Mouse (Mus musculus) left cerebral cortex, postnatal 14 days (tissue): Measurements from ENCODE around the gene Plekhs1. TPM values are rescaled to one million over a fixed set of nuclear protein-coding genes. Genes with fewer than 3 reads are reported as not detected.

Experiments used
- DNase-seq, 2 experiments: peaks; one replicate each; pipeline ENCODE4 v3.0.0; 2021 to 2022; ENCODE audit warnings: low spot score in 2 of 2, mixed read lengths in 1 of 2
- intact Hi-C: fragments of 180-260 bp; cut with DNase I; formaldehyde crosslinking; loops from one replicate; pipeline ENCODE4 v1.15.1; 2025
- total RNA-seq, 2 experiments: library from RNA; stranded (reverse); gene quantifications; 2 replicates each; pipeline ENCODE4 v1.2.3; 2021

Gene Plekhs1
- total RNA-seq, 2 experiments from 2014 or later = 0.76 to 1.8 TPM

DNA sequence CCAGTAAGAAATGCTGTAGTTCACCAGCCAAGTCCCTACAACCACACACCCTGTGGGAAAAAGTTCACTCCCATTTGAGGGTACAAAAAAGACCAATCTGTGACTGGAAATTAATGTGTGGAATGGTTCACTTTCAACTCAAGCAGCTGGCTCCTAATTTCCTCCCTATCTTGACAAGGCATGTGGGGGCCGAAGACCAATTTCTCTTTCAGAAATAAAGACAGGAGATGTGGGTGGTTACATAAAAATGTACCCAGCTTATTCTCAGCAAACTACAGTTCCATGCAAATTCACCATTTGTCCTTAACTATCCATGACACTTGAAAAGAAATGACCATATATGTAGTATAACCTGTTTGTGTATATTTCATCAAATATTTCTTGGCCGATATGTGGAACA is 9.0 kb upstream of the Plekhs1 start:
- intact Hi-C loops = no loop called here
- peak; percentile 28 to 52 for DNase-seq

DNA sequence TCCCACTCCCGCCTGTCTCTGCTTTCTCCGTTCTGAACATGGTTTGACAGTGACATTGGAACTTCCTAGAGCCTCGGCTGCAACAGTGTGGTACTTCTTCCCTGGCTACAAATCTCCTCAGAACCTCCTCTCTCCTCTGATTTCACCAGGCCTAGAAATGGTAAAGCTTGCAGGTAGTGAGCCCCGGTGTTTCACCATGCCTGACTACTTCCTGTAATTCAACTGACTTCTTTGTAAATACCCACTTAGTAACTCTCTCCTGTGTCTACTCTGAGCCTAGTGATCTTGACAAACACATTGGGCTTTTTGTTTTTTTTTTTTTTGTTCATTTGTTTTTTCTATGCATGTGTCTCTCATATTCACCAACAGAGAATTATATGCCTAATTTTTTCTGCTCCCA is 6.6 kb upstream of the Plekhs1 start:
- intact Hi-C loops = no loop called here
- no peak for DNase-seq

DNA sequence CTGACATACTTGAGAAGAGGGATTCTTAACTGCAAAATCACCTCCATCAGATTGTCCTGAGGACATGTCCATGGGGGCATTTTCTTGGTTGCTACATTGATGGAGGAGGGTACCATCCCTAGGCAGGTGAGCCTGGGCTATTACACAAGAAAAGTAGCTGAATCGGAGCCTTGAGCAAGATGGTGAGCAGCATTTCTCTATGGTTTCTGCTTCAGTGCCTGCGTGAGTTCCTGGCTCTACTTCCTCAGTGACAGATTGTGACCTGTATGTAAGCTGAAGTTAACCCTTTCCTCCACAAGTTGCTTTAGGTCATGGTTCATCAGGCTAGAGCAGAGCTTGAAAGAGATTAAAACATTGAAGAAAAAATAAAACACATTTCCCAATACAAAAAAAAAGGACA is 6.1 kb upstream of the Plekhs1 start:
- intact Hi-C loops = no loop called here
- DNase-seq = no peak

DNA sequence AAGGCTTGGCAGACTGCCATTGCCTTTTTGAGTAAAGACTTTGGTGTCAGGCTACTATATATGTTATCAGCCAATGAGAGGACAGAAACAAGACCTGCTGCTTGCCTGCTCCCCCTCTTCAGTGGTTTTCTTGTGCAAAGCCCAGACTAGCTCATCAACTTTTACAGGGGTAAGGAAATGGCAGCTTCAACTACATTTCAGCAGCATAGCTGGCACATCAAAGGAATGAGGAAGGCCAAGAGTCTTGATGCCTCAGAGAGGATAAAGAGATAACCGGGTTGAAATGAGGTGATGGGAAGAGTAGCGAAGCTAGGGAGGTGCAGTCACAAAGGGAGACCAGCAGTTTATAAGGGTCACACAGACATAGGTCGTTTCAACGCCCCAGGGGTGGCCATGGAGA is 3.9 kb upstream of the Plekhs1 start:
- intact Hi-C loops = no loop called here
- DNase-seq = no peak

DNA sequence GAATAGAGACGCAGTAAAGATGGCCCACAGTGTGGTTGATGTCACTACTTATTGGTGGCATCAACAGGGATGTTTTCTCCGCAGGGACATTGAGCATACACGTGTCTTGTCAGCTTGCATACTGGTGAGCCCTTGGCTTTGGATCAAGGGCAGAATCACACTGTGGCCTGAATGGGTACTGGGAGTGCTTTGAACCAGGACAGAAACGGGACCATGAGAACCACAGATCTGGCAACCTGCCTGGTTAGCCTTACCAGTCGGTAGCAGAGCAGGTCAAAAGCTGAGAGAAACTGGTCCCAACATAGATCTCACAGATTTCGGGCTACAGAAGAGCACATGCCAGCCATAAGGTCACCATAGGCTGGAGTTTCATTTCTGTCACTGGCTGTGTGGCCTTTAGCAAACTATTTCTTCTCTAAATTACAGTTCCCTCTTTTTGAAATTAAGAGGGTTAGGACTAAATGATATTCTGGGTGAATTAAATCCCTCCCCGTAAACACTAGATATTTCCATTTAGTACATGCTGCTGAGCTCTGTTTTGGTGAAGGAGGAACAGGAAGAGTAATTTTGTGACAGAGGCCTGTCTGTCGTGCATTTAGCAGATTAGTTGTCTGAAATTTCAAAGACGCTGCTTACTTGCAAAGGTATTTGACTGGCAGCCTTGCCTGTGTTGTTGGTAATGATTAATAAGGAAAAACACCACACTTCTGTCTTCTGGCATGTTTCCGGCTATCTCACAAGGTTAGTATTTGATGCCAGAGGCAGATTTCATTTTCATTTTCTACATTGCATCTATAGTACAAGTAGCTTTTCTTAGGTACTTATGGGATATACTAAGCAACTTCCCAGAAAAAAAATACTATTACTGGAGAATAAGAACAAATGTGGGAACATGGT is 2.0 kb upstream of the Plekhs1 start:
- intact Hi-C loops = no loop called here
- no peak for DNase-seq

DNA sequence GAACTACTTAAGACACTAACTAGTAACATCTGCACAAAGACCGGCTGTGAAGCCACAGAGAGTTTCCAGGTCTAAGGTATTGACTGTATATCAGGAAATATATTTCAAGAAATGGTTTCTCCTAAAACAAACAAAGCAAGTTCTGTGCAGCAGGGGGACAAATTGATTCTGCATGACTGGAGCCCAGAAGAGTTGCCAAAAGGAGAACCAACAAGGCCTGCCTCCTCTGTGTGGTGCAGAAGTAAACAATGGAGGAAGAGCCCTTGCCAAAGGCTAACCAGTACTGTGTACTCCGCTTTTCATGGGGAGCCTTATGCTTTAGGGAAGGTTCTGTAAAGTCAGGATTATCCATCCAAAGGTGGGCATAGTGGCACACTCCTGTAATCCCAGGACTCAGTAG is 1.2 kb upstream of the Plekhs1 start:
- intact Hi-C loops = no loop called here
- no peak for DNase-seq

DNA sequence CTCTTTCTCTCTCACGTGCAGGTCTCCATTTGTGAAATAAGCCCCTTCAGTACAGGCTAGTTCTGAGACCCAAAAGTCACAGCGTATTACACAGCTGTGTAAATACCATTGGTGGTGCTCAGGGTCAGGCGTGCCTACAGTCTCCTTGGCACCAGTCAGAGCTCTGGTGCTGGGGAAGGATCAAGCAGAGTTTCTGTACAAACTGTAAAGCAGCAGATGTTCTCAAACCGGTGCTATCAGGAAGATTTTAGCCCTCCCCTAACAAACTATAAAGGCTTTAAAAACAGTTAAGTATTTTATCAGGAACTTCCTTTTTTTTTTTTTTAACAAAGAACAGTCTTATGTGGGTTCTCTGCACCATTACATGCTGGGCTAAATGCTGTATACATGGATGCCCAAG is 1.3 kb downstream of the Plekhs1 start:
- no peak for DNase-seq
- intact Hi-C loops = no loop called here

DNA sequence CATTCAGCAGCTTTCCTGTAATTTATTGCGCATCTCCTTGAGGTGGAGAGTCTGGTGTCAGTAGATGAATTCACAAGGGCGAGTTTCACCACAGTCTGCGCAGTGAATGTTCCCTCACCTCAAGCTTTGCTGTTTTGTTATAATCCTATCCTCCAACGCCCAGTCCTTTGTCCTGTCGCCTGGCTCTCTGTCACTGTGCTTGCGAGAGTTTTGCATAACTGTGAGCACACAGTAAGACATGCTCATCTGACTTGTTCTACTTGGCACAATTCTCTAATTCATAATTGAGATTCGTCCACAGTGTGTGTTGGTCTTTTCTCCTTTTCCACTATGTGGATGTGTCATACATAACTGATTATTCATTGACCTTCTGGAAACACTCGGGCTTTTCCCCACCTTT is 5.0 kb downstream of the Plekhs1 start:
- no peak for DNase-seq
- intact Hi-C loops = no loop called here

DNA sequence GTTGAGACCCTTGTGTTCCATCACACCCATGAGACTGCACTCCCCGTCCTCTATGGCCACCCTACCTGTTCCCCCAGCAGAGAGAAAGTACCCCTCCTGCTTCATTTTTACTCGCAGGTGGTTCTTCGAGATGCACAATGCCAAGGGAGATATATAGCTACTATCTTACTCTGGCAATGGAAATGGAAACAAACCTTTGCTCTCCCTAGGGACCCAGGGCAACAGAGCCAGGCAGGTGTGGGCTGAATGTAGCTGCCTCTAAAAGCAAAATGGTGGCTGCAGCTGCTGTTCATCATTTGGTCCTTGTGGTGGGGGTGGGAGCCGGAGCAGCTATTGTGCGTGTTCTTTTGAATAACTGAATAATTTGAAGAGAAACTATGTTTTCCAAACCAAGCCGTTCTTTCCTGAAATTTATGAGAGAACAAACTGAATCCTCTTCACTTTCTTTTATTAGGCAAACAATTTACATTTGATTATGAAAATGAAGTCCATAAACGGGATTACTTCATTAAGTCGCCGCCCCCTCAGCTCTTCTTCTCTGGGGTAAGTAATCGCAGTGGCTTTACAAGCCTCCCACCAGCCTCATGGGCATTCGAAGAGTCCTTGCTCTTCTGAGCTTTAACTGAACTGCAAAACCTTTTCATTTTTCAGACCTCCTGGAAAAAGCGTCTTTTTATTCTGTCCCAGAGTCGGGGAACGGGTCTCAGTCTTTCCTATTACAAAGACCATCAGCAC is 9.0 kb downstream of the Plekhs1 start:
- intact Hi-C loops = no loop called here
- DNase-seq = peak in 1 of 2 experiments; percentile 54

DNA sequence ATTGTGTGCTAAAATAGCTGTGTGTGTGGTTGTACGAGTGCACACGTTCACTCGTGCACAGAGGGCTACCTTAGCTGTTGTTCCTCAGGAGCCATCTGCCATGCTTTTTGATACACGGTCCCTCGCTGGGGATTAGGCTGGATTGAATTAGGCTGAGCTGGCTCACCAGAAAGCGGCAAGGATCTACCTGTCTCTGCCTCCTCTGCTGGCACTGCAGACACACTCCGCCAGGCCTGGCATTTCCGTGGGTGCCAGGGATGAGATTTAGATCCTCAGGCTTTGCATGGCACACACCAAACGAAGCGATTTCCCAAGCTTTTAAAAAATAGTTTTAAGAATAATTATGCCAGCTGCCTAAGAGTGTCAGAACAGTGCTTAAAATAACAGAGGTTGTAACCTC is 10.5 kb downstream of the Plekhs1 start:
- intact Hi-C loops = no loop called here
- no peak for DNase-seq

DNA sequence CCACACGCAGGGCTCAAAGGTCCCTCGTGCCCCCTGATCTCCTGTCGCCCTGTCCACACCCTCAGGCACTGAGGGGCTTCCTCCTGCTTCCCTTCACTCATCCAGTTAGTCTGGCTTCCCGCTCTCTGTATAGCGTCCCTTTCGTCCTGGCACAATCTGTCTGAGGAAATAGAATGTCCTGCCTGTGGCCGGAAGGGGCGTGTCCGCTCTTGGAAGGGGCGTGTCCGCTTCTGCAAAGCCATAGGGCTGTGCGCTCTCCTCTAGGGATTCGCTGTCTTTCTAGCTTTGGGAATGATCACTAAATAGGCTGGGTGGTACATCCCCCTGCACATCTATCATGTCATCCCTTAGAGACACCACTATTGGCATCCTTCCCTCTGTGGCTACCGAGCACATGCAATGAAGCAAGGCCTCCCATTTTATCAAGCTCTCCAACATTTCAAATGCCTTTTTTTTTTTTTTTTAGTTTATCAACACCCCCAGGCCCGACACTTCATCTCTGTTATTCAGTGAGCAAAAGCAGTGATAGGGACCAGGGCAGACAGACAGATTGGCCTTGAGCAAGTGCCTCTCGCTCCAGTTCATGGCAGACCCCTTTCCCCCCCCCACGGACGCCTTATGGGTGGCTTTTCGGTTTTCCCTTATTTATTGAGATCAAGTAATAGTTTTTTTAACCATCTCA is 13.6 kb downstream of the Plekhs1 start:
- no peak for DNase-seq
- intact Hi-C loops = no loop called here

DNA sequence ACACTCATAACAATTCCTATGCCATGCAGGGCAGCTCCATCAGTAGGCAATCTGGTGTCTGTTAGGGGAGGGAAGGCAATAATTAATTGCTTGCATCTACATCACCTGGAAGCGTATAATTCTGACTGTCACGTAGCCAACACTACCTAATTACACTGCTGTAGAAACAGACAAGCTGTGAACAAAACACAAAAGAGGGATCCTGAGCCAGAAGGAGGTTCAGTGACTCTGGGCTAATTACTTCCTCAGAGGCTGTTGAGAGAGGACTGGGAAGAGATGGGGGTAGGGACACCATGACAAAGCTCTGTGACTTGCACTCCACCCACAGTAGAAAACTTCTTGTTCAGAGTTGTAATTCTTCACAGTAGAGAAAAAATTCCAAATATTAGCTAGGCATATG is 15.1 kb downstream of the Plekhs1 start:
- intact Hi-C loops = no loop called here
- no peak for DNase-seq

DNA sequence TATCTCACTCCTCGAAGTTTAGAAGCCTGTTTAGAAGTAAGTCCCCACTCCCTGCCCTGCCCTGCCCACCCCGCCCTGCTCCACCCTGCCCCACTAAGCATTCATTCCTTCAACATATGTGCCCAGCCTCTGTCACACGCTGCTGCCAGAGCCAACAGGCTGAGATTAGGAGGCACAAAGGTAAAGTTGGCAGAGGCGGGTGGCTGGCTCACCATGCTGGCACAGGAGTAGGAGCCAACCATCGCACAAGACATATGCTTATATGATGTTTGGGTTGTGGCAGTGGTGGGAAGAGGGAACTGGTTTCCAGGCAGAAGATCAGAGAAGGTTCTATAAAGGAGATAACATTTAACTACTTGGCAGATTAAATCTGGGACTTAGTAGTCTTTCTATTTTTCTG is 15.8 kb downstream of the Plekhs1 start:
- DNase-seq = no peak
- intact Hi-C loops = no loop called here

DNA sequence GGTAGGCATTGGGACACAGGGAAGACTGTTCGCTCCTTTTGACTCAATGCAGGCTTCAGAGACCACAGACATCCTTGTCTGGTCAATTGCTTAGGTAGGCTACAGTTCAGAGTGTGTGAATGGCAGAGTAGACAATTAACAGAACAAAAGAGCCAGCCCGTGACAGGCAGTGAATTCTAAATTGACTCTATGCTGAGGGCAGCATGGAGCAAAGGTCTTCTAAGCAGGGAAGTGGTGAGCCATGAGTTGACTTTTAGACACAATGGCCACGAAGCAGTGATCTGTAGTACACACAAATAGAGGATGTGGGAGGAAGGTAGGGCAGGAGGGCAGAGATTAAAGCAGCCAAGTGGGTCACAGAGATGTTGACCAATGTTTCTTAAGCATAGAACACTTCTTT is 16.4 kb downstream of the Plekhs1 start:
- no peak for DNase-seq

DNA sequence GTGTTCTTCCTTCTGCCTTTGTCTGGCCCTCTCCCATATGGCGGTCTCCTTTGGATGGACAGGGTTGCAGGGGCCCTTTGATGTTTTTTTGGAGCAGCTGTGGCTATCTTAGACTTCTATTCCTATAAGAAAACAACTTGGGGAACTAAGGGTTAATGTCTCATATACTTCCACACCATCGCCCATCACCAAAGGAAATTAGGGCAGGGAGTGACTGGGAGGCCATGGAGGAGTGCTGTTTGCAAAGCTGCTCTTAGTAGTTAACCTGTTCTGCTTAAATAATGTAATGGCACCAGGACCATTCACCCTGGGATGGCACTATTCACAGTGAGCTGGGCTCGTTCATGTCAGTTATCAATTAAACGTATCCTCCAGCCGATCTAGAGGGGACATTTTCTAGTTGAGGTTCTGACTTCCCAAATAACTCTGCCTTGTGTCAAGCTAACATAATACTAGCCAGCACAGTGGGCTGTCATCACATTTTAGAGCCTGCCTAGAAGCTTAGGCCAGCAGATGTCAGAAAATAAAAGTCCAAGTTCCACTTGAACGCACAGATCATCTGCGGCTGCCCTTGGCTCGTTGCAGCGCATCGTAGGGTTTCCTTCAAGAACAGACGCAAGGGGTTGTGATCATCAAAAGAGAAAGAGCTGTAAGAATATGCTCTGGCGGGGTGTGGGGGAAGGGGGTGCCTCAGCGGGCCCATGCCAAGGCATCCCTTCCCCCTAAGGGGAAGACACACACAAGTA is 23.4 kb downstream of the Plekhs1 start:
- no peak for DNase-seq
- intact Hi-C loops = no loop called here

More for the DNA sequence above, 16.4 kb downstream of the Plekhs1 start:
- intact Hi-C loops = no loop called here

DNA sequence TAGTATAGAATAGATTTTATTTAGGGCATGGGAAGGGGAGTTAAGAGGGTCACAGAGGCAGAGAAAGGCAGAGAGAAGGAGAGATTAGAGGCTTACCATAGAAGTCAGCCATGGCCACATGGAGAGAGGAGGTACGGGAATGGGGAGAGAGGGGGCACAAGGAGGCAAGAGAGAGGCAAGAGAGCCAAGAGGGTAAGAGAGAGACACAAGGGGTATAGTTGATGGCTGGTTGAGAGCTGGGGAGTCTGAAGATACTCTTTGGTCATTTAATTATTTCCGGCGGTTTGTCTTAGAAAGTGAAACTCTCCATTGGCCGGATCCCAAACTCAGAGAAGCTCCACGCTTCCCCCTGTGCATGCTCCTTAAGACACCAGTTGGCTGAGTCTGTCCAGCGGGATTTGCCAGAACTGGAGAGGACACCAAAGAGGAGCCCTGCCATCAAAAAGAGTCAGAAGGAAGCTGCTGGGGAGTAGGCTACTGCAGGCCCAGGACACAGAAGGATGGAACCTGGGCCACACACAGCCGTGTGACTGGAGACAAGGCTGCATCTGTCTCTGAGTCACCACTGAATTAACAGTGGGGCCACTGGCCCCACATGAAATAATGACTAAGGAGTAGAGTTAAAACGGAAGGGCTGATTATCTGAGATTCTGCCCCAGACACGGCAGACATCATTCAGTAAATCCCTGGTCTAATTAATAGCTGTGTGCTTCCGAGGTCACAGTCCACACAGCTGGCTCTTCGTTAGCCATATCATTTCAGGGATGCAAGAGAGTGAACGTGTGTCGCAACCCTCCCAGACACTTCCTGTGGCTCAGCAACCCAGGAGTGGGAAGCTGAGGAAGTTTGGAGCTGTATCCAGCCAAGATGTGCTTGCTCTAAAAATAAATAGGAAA is 24.2 kb downstream of the Plekhs1 start:
- DNase-seq = no peak
- intact Hi-C loops = no loop called here

DNA sequence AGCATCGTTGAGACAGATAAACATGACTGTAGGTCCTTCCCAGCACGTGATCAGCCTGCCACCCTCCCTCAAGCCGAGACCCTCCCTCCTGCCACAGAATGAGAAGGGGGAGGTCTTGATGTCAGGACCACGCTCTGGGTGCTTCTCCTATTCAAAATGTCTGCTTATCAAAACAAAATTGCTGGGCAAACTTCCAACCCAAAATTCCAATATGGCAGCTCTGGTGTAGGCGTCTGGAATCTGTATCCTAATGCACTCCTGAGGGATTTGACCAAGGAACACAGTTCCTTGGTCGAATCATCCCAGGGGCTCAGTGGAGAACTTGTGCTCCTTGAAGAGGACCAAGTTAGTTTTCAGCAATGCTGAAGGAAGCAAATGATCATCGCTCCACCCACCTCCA is 25.5 kb downstream of the Plekhs1 start:
- intact Hi-C loops = no loop called here
- no peak for DNase-seq

DNA sequence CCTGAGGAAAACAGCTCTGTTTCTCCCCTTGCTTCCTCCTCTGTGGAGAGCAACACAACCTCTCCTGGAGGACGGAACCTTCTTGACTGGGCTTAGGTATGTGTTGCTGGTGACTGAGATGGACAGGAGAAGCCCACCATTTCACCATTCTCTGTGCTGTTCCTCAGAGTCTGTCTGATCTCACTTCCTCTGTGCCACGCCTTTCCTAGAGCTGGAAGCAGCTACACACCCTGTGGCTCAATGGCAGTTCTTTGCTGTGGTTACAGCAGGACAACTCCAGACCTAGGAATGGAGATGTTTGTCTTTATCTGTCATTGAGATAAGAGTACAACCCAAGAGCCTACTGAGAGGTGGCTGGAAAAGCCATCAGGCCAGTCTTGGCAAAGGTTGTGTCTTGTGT is 25.9 kb downstream of the Plekhs1 start:
- DNase-seq = no peak
- intact Hi-C loops = no loop called here

DNA sequence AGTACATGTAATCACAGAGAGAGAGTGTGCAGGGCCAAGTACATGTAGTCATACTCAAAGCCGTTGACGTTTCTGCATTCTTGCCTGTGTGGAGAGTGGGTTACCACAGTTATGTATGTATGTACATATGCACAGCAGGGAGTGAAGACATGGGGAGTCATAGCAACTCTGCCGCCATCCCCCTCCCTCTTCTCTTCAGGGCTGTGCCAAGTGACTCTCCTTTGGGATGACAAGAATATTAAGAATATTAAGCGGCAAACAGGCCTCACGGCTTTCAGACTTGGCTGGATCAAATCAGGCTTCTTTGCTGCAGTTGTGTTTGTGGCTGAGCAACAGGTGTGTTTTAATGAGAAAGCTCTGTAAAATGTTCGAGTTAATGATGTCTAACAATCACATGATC is 28.2 kb downstream of the Plekhs1 start:
- no peak for DNase-seq
- intact Hi-C loops = no loop called here
